Mouse (Mus musculus) right cerebral cortex, adult 2 months (tissue): ENCODE results near the gene Pramel3.
"Not testable (repeated sequence)": the region's sequence is repeated elsewhere in the genome, so short reads cannot be mapped to it uniquely, and the experiment has no call there.

ENCODE experiments used
- DNase-seq, 2 experiments: peaks; one replicate each; pipeline ENCODE4 v3.0.0; 2021 to 2022; ENCODE audit warnings: low spot score in 2 of 2

Pramel3 gene

DNA sequence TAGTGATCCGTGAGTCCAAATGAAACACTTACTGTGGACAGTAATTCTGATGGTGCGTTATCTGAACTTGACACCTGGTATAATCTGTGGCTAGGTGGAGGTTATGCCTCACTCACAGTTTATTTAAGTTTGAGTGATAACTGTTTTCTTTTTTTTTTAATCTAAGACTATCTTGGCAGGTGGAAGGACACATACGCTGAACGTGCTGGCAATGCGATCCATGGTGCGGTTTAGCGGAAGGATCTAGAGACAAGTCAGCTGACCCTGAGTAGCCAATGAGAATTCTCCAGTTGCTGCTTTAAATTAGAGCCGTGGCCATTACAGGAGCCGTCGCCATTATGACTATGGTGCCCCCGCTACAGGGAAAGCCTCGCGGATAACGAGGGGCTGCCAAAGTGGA, at the start of gene Pramel3:
Gene Pramel3 (plus strand): TSS at position 301 of the 400 bp plus-strand sequence.
- not testable (repeated sequence) for DNase-seq

- not testable (repeated sequence) for DNase-seq
Observed at GRCm38 (mm10) chrX:135360685-135361084, 58.6 kb downstream of the Pramel3 start.

DNA sequence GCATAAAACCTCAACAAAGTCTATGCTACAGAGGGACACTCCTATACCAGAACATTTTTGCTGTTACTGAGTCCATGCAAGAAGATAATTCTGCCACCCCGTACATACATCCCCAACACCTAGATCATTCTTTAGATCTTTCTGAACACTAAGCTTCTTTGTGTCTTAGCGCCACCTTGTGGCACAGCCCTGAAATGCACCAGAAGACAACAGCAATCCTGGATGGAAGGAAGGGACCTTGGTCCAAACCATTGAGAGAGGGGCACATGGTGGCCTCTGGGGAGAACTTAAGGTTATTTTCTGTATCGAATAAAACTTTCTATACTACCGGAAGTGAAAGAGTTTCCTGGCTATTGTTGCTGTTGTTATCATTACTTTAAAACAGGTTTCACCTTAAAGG, 59.8 kb downstream of the Pramel3 start:
- not testable (repeated sequence) for DNase-seq
